ENCODE assay signal across 8 mouse cellular contexts in genomic region chr12:84176886-84177765, GRCm38 (mm10). TPM values are rescaled to one million over a fixed set of nuclear protein-coding genes. Genes with fewer than 3 reads are reported as not detected.
A peak's percentile ranks its signal among the peaks of the same experiment; 100 is the strongest.
DNase-seq lines count a peak whose midpoint lies in the region; ATAC-seq and TF ChIP-seq lines count a peak whose summit lies in the region.

No protein-coding gene starts in this region.

- TF ChIP-seq CTCF in gastrocnemius, adult 2 months (IDR thresholded peaks at IDR 0.05): no peak

- peak overlapping the region; percentile 76 for H3K4me3 ChIP-seq in gastrocnemius, adult 2 months
- H3K4me3 ChIP-seq in forebrain, embryonic 10.5 days: peak overlapping the region; percentile 49; the same call in 1 of the 2 replicates
- H3K4me3 ChIP-seq in limb, embryonic 15.5 days: no peak overlapping the region
- H3K4me3 ChIP-seq in stomach, embryonic 14.5 days (ENCODE audit: low read depth, low read length): no peak overlapping the region

- peaks cover 83% of the 10 kb centered on the region for H3K4me1 ChIP-seq in forebrain, embryonic 10.5 days
- H3K4me1 ChIP-seq in limb, embryonic 15.5 days: peaks cover 94% of the 10 kb centered on the region
- peaks cover 79% of the 10 kb centered on the region for H3K4me1 ChIP-seq in stomach, embryonic 14.5 days (ENCODE audit: control insufficient read depth, insufficient read depth, low read length)

- H3K9me3 ChIP-seq in forebrain, embryonic 10.5 days: no peaks in the 10 kb centered on the region
- no peaks in the 10 kb centered on the region for H3K9me3 ChIP-seq in limb, embryonic 15.5 days
- no peaks in the 10 kb centered on the region for H3K9me3 ChIP-seq in stomach, embryonic 14.5 days (ENCODE audit: control insufficient read depth, low read depth, low read length)

- peak overlapping the region; percentile 64 for H3K4me2 ChIP-seq in limb, embryonic 15.5 days
- peak overlapping the region; percentile 60 for H3K4me2 ChIP-seq in stomach, embryonic 14.5 days (replicated peaks; ENCODE audit: low read depth, low read length)

- DNase-seq in gastrocnemius, adult 2 months: peak; percentile 28
- DNase-seq in gastrocnemius, adult 8-10 months (ENCODE audit: low spot score in 2 of 2): no peak
- DNase-seq in A20 (ENCODE audit: low read depth, low spot score): peak; percentile 83
- DNase-seq in forebrain, embryonic 10.5 days (ENCODE audit: extremely low spot score, low spot score): no peak
- DNase-seq in gastrocnemius, postnatal 14 days: no peak
- no peak for DNase-seq in cerebellum, adult 9-10 months

- peaks cover 23% of the 10 kb centered on the region for H3K36me3 ChIP-seq in forebrain, embryonic 10.5 days (replicated peaks)
- H3K36me3 ChIP-seq in limb, embryonic 15.5 days: peaks cover 20% of the 10 kb centered on the region
- peaks cover 15% of the 10 kb centered on the region for H3K36me3 ChIP-seq in stomach, embryonic 14.5 days (ENCODE audit: control insufficient read depth, insufficient read depth, low read length)

- no peak for ATAC-seq in limb, embryonic 15.5 days (ENCODE audit: insufficient number of reproducible peaks, low FRiP score, low TSS enrichment, low read depth)
- no peak for ATAC-seq in stomach, embryonic 14.5 days (ENCODE audit: insufficient number of reproducible peaks, insufficient read depth, low FRiP score, low read depth)

- intact Hi-C loops in gastrocnemius, adult 2 months (cut with DNase I): loop anchor here (2.0 to 5.0 kb wide), 2 partner anchors 16 to 40 kb away; partner anchors contain the start of gene Elmsan1
- intact Hi-C loops in gastrocnemius, postnatal 14 days (cut with DNase I; ENCODE audit: low total_unique reads): no loop called here

- peak overlapping the region; percentile 94 for H3K27ac ChIP-seq in gastrocnemius, adult 2 months
- H3K27ac ChIP-seq in forebrain, embryonic 10.5 days: peak overlapping the region; percentile 88
- peak overlapping the region; percentile 92 for H3K27ac ChIP-seq in limb, embryonic 15.5 days
- H3K27ac ChIP-seq in stomach, embryonic 14.5 days (ENCODE audit: low read length): peak overlapping the region; percentile 99

- H3K27me3 ChIP-seq in forebrain, embryonic 10.5 days (ENCODE audit: poor library complexity, severe bottlenecking): no peaks in the 10 kb centered on the region
- H3K27me3 ChIP-seq in limb, embryonic 15.5 days: no peaks in the 10 kb centered on the region
- H3K27me3 ChIP-seq in stomach, embryonic 14.5 days (ENCODE audit: control insufficient read depth, insufficient read depth, low read length): no peaks in the 10 kb centered on the region

- WGBS in forebrain, embryonic 10.5 days: 42% methylated on average over 6 of the region's 6 CpGs
- WGBS in limb, embryonic 15.5 days: 47% methylated on average over 6 of the region's 6 CpGs
- WGBS in stomach, embryonic 14.5 days: 33% methylated on average over 6 of the region's 6 CpGs

- H3K9ac ChIP-seq in limb, embryonic 15.5 days: no peak overlapping the region
- no peak overlapping the region for H3K9ac ChIP-seq in stomach, embryonic 14.5 days (replicated peaks; ENCODE audit: low read depth, low read length)

RNA-seq across cellular contexts. Expression of gene Pnma1, which starts 28.8 kb away (rescaled TPM):
- under 1 TPM; 0.10 to 0.17 TPM for total RNA-seq in gastrocnemius, adult 2 months (2021)
- under 1 TPM in 3 of 4 experiments, not detected in 1; 0.10 to 0.17 (median 0.16) TPM for total RNA-seq in gastrocnemius, adult 8-10 months (2022)
- polyA plus RNA-seq in forebrain, embryonic 10.5 days (2016; fragmentation: Nextera tagmentation; extraction: Ambion mirVana): 1.3 and 1.8 TPM in 2 replicates
- polyA plus RNA-seq in limb, embryonic 15.5 days (2015; fragmentation: Nextera tagmentation; extraction: Ambion mirVana): 0.78 and 0.93 TPM in 2 replicates
- 0.45 and 0.90 TPM in 2 replicates for polyA plus RNA-seq in stomach, embryonic 14.5 days (2014; fragmentation: Nextera tagmentation; extraction: Ambion mirVana)
- total RNA-seq in gastrocnemius, postnatal 14 days (2021): under 1 TPM; 0.23 to 0.24 TPM

RNA-seq across cellular contexts. Expression of gene Elmsan1, which starts 41.6 kb away (rescaled TPM):
- 10 to 100 TPM; 10.2 to 11.9 TPM for total RNA-seq in gastrocnemius, adult 2 months (2021)
- total RNA-seq in gastrocnemius, adult 8-10 months (2022): 1 to 10 TPM; 5.7 to 9.1 (median 7.4) TPM
- polyA plus RNA-seq in forebrain, embryonic 10.5 days (2016; fragmentation: Nextera tagmentation; extraction: Ambion mirVana): 7.0 and 8.7 TPM in 2 replicates
- polyA plus RNA-seq in limb, embryonic 15.5 days (2015; fragmentation: Nextera tagmentation; extraction: Ambion mirVana): 13.2 and 13.8 TPM in 2 replicates
- polyA plus RNA-seq in stomach, embryonic 14.5 days (2014; fragmentation: Nextera tagmentation; extraction: Ambion mirVana): 10.2 and 10.6 TPM in 2 replicates
- total RNA-seq in gastrocnemius, postnatal 14 days (2021): 10 to 100 TPM; 10.8 to 11.2 TPM

Comparison
In these comparisons a context has a peak if more than half of its experiments do, and no peak if none do; other contexts are left out.
1. DNase-seq: peak in gastrocnemius, adult 2 months (single experiment) and A20 (single experiment); none in gastrocnemius, adult 8-10 months (0 of 2), forebrain, embryonic 10.5 days (single experiment), gastrocnemius, postnatal 14 days (single experiment) and cerebellum, adult 9-10 months (single experiment).
2. H3K4me3 ChIP-seq: peak in gastrocnemius, adult 2 months (single experiment) and forebrain, embryonic 10.5 days (single experiment); none in limb, embryonic 15.5 days (single experiment) and stomach, embryonic 14.5 days (single experiment).
3. Peak in every context shown above with its lines, with median percentiles within 50 percentile points of each other: H3K27ac ChIP-seq.